Mouse (Mus musculus): ENCODE results near the gene Ptrh2. TPM values are rescaled to one million over a fixed set of nuclear protein-coding genes. Genes with fewer than 3 reads are reported as not detected.
A peak's percentile ranks its signal among the peaks of the same experiment; 100 is the strongest.

Ptrh2 gene
- polyA plus RNA-seq, 1 experiment from 2014 or later, result 38.5 TPM

GRCm38 (mm10) chr11:86678957-86679356, 4.8 kb upstream of the Ptrh2 start:
- no peak overlapping the region for H3K4me2 ChIP-seq (replicated peaks)
- no peaks in the 10 kb centered on the region for H3K9me3 ChIP-seq
- no peaks in the 10 kb centered on the region for H3K36me3 ChIP-seq
- no peaks in the 10 kb centered on the region for H3K27me3 ChIP-seq
- H3K4me3 ChIP-seq (replicated peaks), result no peak overlapping the region
- H3K9ac ChIP-seq (replicated peaks), result no peak overlapping the region
- WGBS, result 36% methylated on average over 5 of the region's 5 CpGs
- H3K27ac ChIP-seq, result no peak overlapping the region
- H3K4me1 ChIP-seq (replicated peaks), result peaks cover 18% of the 10 kb centered on the region
- ATAC-seq, result no peak

- 100% methylated on average over 3 of the region's 3 CpGs for WGBS
- Histone ChIP-seq H3K27ac (no peak overlapping the region), H3K36me3 (no peaks in the 10 kb centered on the region), H3K4me3 (replicated peaks) (no peak overlapping the region), H3K4me2 (replicated peaks) (no peak overlapping the region), H3K27me3 (no peaks in the 10 kb centered on the region), H3K9ac (replicated peaks) (no peak overlapping the region), H3K9me3 (no peaks in the 10 kb centered on the region), H3K4me1 (replicated peaks) (peaks cover 32% of the 10 kb centered on the region)
- no peak for ATAC-seq
These were observed 3.1 kb upstream of the Ptrh2 start for GRCm38 (mm10) chr11:86680729-86681128.

- Histone ChIP-seq H3K9ac (replicated peaks) (no peak overlapping the region), H3K4me2 (replicated peaks) (no peak overlapping the region), H3K4me1 (replicated peaks) (peaks cover 36% of the 10 kb centered on the region), H3K36me3 (no peaks in the 10 kb centered on the region), H3K9me3 (no peaks in the 10 kb centered on the region), H3K27me3 (no peaks in the 10 kb centered on the region), H3K27ac (no peak overlapping the region), H3K4me3 (replicated peaks) (no peak overlapping the region)
- no peak for ATAC-seq
- WGBS, result 92% methylated on average over 3 of the region's 3 CpGs
These were observed 2.4 kb upstream of the Ptrh2 start for GRCm38 (mm10) chr11:86681423-86681822.

DNA sequence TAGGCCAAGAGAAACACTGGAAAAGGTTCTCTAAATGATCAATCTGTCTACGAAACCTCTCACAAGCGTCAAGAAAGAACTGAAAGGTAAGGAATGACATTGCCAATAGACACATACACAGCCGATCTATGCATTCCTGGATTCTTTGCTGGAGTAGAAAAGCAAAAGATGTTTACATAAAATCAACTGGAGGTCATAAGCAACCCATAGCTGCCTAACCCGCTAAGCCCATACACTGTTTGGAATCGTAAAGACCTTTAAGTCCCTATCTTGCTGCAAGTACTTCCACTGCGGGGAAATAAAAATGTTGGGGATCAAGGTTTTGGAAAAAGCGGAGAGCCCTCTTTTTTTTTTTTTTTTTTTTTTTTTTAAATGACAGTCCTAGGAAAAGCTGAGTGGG, 924 bp upstream of the Ptrh2 start:
- 45% methylated on average over 7 of the region's 7 CpGs for WGBS
- Histone ChIP-seq H3K4me1 (replicated peaks) (peaks cover 41% of the 10 kb centered on the region), H3K4me2 (replicated peaks) (peak overlapping the region; percentile 90), H3K27ac (0 out of 2 replicates have a peak overlapping the region, but pooled peaks have one; percentile 88), H3K36me3 (no peaks in the 10 kb centered on the region), H3K4me3 (replicated peaks) (peak overlapping the region; percentile 72), H3K9me3 (no peaks in the 10 kb centered on the region), H3K27me3 (no peaks in the 10 kb centered on the region), H3K9ac (replicated peaks) (peak overlapping the region; percentile 86)
- no peak for ATAC-seq

GRCm38 (mm10) chr11:86684126-86685012, 584 bp downstream of the Ptrh2 start:
- no peak for ATAC-seq
- H3K9ac ChIP-seq (replicated peaks), result peak overlapping the region; percentile 86
- peaks cover 41% of the 10 kb centered on the region for H3K4me1 ChIP-seq (replicated peaks)
- H3K27me3 ChIP-seq, result no peaks in the 10 kb centered on the region
- peak overlapping the region; percentile 90 for H3K4me2 ChIP-seq (replicated peaks)
- H3K9me3 ChIP-seq, result no peaks in the 10 kb centered on the region
- H3K36me3 ChIP-seq, result peaks cover 3% of the 10 kb centered on the region
- peak overlapping the region; percentile 72 for H3K4me3 ChIP-seq (replicated peaks)
- peak overlapping the region; percentile 88 for H3K27ac ChIP-seq
- WGBS, result 9% methylated on average over 20 of the region's 20 CpGs

- no peaks in the 10 kb centered on the region for H3K9me3 ChIP-seq
- WGBS, result 93% methylated on average over 1 of the region's 1 CpGs
- no peak for ATAC-seq
- H3K36me3 ChIP-seq, result peaks cover 13% of the 10 kb centered on the region
- 0 out of 2 replicates have a peak overlapping the region, but pooled peaks have one; percentile 50 for H3K9ac ChIP-seq (replicated peaks)
- peak overlapping the region; percentile 90 for H3K4me2 ChIP-seq (replicated peaks)
- H3K4me1 ChIP-seq (replicated peaks), result peaks cover 41% of the 10 kb centered on the region
- H3K27ac ChIP-seq, result no peak overlapping the region
- no peaks in the 10 kb centered on the region for H3K27me3 ChIP-seq
- peak overlapping the region; percentile 72 for H3K4me3 ChIP-seq (replicated peaks)
These were observed 1.6 kb downstream of the Ptrh2 start for GRCm38 (mm10) chr11:86685366-86685765.

DNA sequence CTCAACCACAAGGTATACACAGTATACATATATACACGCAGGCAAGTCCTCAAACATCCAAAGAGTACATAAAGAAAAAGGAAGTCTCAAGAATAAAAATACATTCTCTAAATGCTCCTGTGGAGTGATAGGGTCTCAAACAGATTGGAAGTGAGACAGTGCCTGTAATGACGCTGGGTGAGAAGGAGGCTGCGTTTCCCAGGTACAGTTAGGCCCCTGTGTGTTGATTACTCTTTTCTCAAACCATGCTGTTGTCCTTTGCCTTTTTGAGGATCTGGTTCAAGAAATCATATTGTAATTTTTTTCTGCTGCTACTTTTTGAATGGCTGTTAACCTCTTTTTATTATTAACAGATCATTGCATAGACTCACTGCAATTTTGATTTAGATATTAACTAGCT, 6.6 kb downstream of the Ptrh2 start:
- WGBS, result 89% methylated on average over 3 of the region's 3 CpGs
- H3K36me3 ChIP-seq, result peaks cover 51% of the 10 kb centered on the region
- ATAC-seq, result no peak
- peaks cover 12% of the 10 kb centered on the region for H3K4me1 ChIP-seq (replicated peaks)
- H3K4me2 ChIP-seq (replicated peaks), result no peak overlapping the region
- H3K27me3 ChIP-seq, result no peaks in the 10 kb centered on the region
- no peak overlapping the region for H3K4me3 ChIP-seq (replicated peaks)
- no peaks in the 10 kb centered on the region for H3K9me3 ChIP-seq
- no peak overlapping the region for H3K27ac ChIP-seq
- no peak overlapping the region for H3K9ac ChIP-seq (replicated peaks)

GRCm38 (mm10) chr11:86691482-86691881, 7.7 kb downstream of the Ptrh2 start:
- Histone ChIP-seq H3K27me3 (no peaks in the 10 kb centered on the region), H3K9me3 (no peaks in the 10 kb centered on the region), H3K9ac (replicated peaks) (no peak overlapping the region), H3K36me3 (peaks cover 57% of the 10 kb centered on the region), H3K4me1 (replicated peaks) (peaks cover 5% of the 10 kb centered on the region; the same call in 1 of the 2 replicates), H3K4me3 (replicated peaks) (no peak overlapping the region), H3K27ac (no peak overlapping the region), H3K4me2 (replicated peaks) (no peak overlapping the region)
- no peak for ATAC-seq
- WGBS, result 94% methylated on average over 3 of the region's 3 CpGs

- H3K4me2 ChIP-seq (replicated peaks), result no peak overlapping the region
- no peak overlapping the region for H3K4me3 ChIP-seq (replicated peaks)
- WGBS, result 91% methylated on average over 2 of the region's 2 CpGs
- ATAC-seq, result no peak
- no peaks in the 10 kb centered on the region for H3K9me3 ChIP-seq
- no peak overlapping the region for H3K27ac ChIP-seq
- no peaks in the 10 kb centered on the region for H3K27me3 ChIP-seq
- H3K9ac ChIP-seq (replicated peaks), result no peak overlapping the region
- H3K4me1 ChIP-seq (replicated peaks), result peaks cover 3% of the 10 kb centered on the region; the same call in 1 of the 2 replicates
- H3K36me3 ChIP-seq, result peaks cover 61% of the 10 kb centered on the region
These were observed 8.2 kb downstream of the Ptrh2 start for GRCm38 (mm10) chr11:86691956-86692355.

DNA sequence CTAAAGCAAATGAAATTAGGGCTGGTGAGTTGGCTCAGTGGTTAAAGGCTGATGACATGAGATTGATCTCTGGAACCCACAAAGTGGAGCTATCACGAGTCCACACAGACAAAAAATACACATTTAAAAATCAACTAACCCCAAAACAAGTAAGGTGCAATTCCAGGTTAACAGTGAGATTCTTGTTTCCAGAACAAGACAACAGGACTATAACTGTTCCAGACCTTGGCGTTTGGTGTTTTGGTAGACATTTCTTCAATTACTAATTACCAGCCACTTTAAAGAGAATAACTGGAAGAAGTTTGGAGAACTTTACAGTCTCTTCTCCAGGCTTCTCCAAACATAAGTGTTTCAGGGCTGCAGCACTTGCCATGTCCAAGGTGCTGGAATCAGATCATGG, 8.8 kb downstream of the Ptrh2 start:
- Histone ChIP-seq H3K9ac (replicated peaks) (no peak overlapping the region), H3K4me2 (replicated peaks) (no peak overlapping the region), H3K36me3 (peaks cover 67% of the 10 kb centered on the region), H3K27ac (no peak overlapping the region), H3K4me1 (replicated peaks) (no peaks in the 10 kb centered on the region), H3K27me3 (no peaks in the 10 kb centered on the region), H3K9me3 (no peaks in the 10 kb centered on the region), H3K4me3 (replicated peaks) (no peak overlapping the region)
- no peak for ATAC-seq
- WGBS, result 91% methylated on average over 2 of the region's 2 CpGs

DNA sequence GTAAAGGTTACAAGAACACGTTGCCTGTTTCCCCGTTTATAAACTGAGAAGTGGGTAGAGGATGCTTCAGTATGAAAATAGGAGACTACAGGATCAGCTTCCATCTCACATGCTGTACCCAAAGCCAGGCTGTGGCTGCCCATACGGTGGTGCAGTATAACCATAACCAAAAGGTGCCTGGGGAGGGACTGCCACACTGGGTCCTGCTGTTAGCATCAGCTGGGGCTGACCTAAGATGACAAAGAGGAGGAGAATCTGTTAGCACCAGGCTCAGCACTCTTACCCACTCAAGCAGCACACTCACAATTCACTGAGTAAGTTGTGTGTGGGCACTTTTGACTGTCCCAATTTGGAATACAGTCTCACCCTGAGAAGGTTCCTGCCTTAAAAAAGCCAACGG, 11.7 kb downstream of the Ptrh2 start:
- H3K4me1 ChIP-seq (replicated peaks), result no peaks in the 10 kb centered on the region
- 68% methylated on average over 4 of the region's 4 CpGs for WGBS
- no peak overlapping the region for H3K4me2 ChIP-seq (replicated peaks)
- no peak overlapping the region for H3K27ac ChIP-seq
- peaks cover 79% of the 10 kb centered on the region for H3K36me3 ChIP-seq
- H3K9me3 ChIP-seq, result no peaks in the 10 kb centered on the region
- no peaks in the 10 kb centered on the region for H3K27me3 ChIP-seq
- ATAC-seq, result no peak
- no peak overlapping the region for H3K4me3 ChIP-seq (replicated peaks)
- H3K9ac ChIP-seq (replicated peaks), result no peak overlapping the region

DNA sequence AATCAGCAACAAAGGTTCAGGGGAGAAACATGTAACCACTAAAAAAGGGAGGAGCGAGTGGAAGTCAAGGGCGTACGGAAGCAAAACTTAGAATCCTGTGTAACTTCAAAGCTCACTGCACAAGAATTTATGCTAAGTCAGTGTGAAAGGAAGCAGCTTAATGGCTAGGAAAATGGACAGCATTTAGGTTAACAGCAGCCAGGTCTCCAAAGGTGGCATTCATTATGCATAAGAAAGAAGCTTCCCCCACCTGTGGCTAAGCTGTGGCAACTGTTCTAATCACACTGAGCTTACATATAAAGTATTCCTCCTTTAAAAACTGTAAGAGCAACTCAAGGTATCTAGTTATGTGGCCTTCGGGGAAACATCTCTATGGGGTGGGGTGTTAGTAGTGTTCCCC, 17.4 kb downstream of the Ptrh2 start:
- 90% methylated on average over 4 of the region's 4 CpGs for WGBS

More for the DNA sequence above, 17.4 kb downstream of the Ptrh2 start:
- Histone ChIP-seq H3K4me2 (replicated peaks) (no peak overlapping the region), H3K27ac (no peak overlapping the region), H3K9me3 (no peaks in the 10 kb centered on the region), H3K4me1 (replicated peaks) (no peaks in the 10 kb centered on the region), H3K4me3 (replicated peaks) (no peak overlapping the region), H3K27me3 (no peaks in the 10 kb centered on the region), H3K36me3 (peaks cover 86% of the 10 kb centered on the region), H3K9ac (replicated peaks) (no peak overlapping the region)
- no peak for ATAC-seq

Measured in midbrain, embryonic 13.5 days (tissue).